Mouse (Mus musculus) stomach, postnatal 0 days (tissue): ENCODE results near the gene Ston2. TPM values are rescaled to one million over a fixed set of nuclear protein-coding genes. Genes with fewer than 3 reads are reported as not detected.

ENCODE experiments used
- ATAC-seq: fragments of 200-750 bp; cut with Nextera tagmentation; 2 replicates; pipeline ENCODE4 v1.8.0; 2017; ENCODE audit not compliant: low FRiP score, low TSS enrichment
- DNase-seq: peaks from one replicate; pipeline ENCODE4 v3.0.0-alpha.2; 2016; ENCODE audit warnings: low spot score
- H3K27ac ChIP-seq: fragments of 300-500 bp; sonication (generic); replicated peaks from 2 replicates; pipeline ENCODE4 v1.5.1; 2014; ENCODE audit warnings: mild to moderate bottlenecking, control low read depth
- H3K27me3 ChIP-seq: fragments of 300-500 bp; sonication (generic); 2 replicates; pipeline ENCODE4 v1.6.1; 2014; ENCODE audit warnings: low read length; ENCODE audit not compliant: control insufficient read depth, insufficient read depth
- H3K36me3 ChIP-seq: fragments of 300-500 bp; sonication (generic); 2 replicates; pipeline ENCODE4 v1.6.1; 2014; ENCODE audit warnings: low read length, mixed read lengths; ENCODE audit not compliant: control insufficient read depth, insufficient read depth
- H3K4me1 ChIP-seq: fragments of 300-500 bp; sonication (generic); replicated peaks from 2 replicates; pipeline ENCODE4 v1.6.1; 2014; ENCODE audit warnings: antibody characterized with exemption; ENCODE audit not compliant: control insufficient read depth, insufficient read depth
- H3K4me2 ChIP-seq: fragments of 300-500 bp; sonication (generic); replicated peaks from 2 replicates; pipeline ENCODE4 v1.6.1; 2014; ENCODE audit warnings: low read depth, mild to moderate bottlenecking, control low read depth, moderate library complexity
- H3K4me3 ChIP-seq: fragments of 300-500 bp; sonication (generic); 2 replicates; pipeline ENCODE4 v1.5.1; 2014; ENCODE audit warnings: low read depth, low read length, control low read depth
- H3K9ac ChIP-seq: fragments of 300-500 bp; sonication (generic); 2 replicates; pipeline ENCODE4 v1.6.1; 2014; ENCODE audit warnings: mild to moderate bottlenecking, low read length, control low read depth, mixed read lengths
- H3K9me3 ChIP-seq: fragments of 300-500 bp; sonication (generic); 2 replicates; pipeline ENCODE4 v1.6.1; 2016; ENCODE audit warnings: low read length; ENCODE audit not compliant: control insufficient read depth
- CTCF ChIP-seq: IDR thresholded peaks from 2 replicates; pipeline ENCODE4 v1.5.1; 2016; ENCODE audit warnings: antibody characterized with exemption, low read depth, mild to moderate bottlenecking, moderate library complexity
- EP300 ChIP-seq: optimal IDR thresholded peaks from 2 replicates; pipeline ENCODE3; 2016; ENCODE audit warnings: antibody characterized with exemption
- WGBS: fragments of 180-500 bp; shearing (Covaris S2); extraction: QIAGEN DNeasy Blood & Tissue Kit; methylation state at CpG from one replicate; pipeline ENCODE4 v1.1.7; 2014; 5-methylcytosine and 5-hydroxymethylcytosine counted together
- polyA plus RNA-seq: library from polyadenylated mRNA; unstranded; fragments of >200 nt; fragmentation: Nextera tagmentation; extraction: Ambion mirVana; gene quantifications from 2 replicates; pipeline ENCODE4 v1.2.1, GENCODE M21; 2015

Ston2 gene
- polyA plus RNA-seq, 1 experiment from 2014 or later: 5.5 TPM

GRCm38 (mm10) chr12:91774811-91775284, 13.3 kb downstream of the Ston2 start:
- no peaks in the 10 kb centered on the region for H3K4me1 ChIP-seq
- no peaks in the 10 kb centered on the region for H3K36me3 ChIP-seq
- TF ChIP-seq CTCF (peak; percentile 31; the same call in 1 of the 2 replicates), EP300 (no peak)
- DNase-seq (no peak), ATAC-seq (peak; percentile 41; the same call in 1 of the 2 replicates)
- no peaks in the 10 kb centered on the region for H3K9me3 ChIP-seq
- H3K27ac ChIP-seq: no peak overlapping the region
- H3K27me3 ChIP-seq: no peaks in the 10 kb centered on the region
- no peak overlapping the region for H3K4me2 ChIP-seq
- 20% methylated on average over 8 of the region's 8 CpGs for WGBS
- no peak overlapping the region for H3K4me3 ChIP-seq
- no peak overlapping the region for H3K9ac ChIP-seq

- Histone ChIP-seq H3K27me3 (no peaks in the 10 kb centered on the region), H3K36me3 (no peaks in the 10 kb centered on the region), H3K9ac (no peak overlapping the region), H3K4me3 (no peak overlapping the region), H3K4me2 (no peak overlapping the region), H3K9me3 (no peaks in the 10 kb centered on the region), H3K27ac (no peak overlapping the region), H3K4me1 (no peaks in the 10 kb centered on the region)
- no peak for ATAC-seq
- 63% methylated on average over 2 of the region's 2 CpGs for WGBS
- no peak for DNase-seq
- no peak for TF ChIP-seq EP300
- TF ChIP-seq CTCF: no peak
Measured at GRCm38 (mm10) chr12:91768871-91769270, 19.3 kb downstream of the Ston2 start.

- Histone ChIP-seq H3K4me2 (no peak overlapping the region), H3K27me3 (no peaks in the 10 kb centered on the region), H3K4me1 (no peaks in the 10 kb centered on the region), H3K27ac (no peak overlapping the region), H3K9ac (no peak overlapping the region), H3K36me3 (no peaks in the 10 kb centered on the region), H3K4me3 (no peak overlapping the region), H3K9me3 (no peaks in the 10 kb centered on the region)
- no peak for ATAC-seq
- DNase-seq: no peak
- WGBS: 62% methylated on average over 6 of the region's 6 CpGs
- TF ChIP-seq CTCF (no peak), EP300 (no peak)
Measured at GRCm38 (mm10) chr12:91768176-91768575, 20.0 kb downstream of the Ston2 start.

GRCm38 (mm10) chr12:91766338-91767107, 21.7 kb downstream of the Ston2 start:
- Histone ChIP-seq H3K27me3 (no peaks in the 10 kb centered on the region), H3K4me3 (no peak overlapping the region), H3K36me3 (no peaks in the 10 kb centered on the region), H3K4me2 (peak overlapping the region; percentile 14; the same call in 1 of the 2 replicates), H3K27ac (no peak overlapping the region), H3K4me1 (no peaks in the 10 kb centered on the region), H3K9me3 (no peaks in the 10 kb centered on the region), H3K9ac (no peak overlapping the region)
- WGBS: 63% methylated on average over 14 of the region's 14 CpGs
- 0 out of 2 replicates have a peak, but pooled peaks have one; percentile 25 for ATAC-seq
- DNase-seq: no peak
- TF ChIP-seq EP300: no peak
- no peak for TF ChIP-seq CTCF

- Histone ChIP-seq H3K4me1 (no peaks in the 10 kb centered on the region), H3K36me3 (no peaks in the 10 kb centered on the region), H3K27ac (no peak overlapping the region), H3K9me3 (no peaks in the 10 kb centered on the region), H3K4me2 (0 out of 2 replicates have a peak overlapping the region, but pooled peaks have one; percentile 14), H3K9ac (no peak overlapping the region), H3K4me3 (no peak overlapping the region), H3K27me3 (no peaks in the 10 kb centered on the region)
- WGBS: 61% methylated on average over 13 of the region's 13 CpGs
- TF ChIP-seq CTCF: no peak
- TF ChIP-seq EP300: no peak
- ATAC-seq: no peak
- DNase-seq: no peak
Measured at GRCm38 (mm10) chr12:91765504-91765903, 22.7 kb downstream of the Ston2 start.

GRCm38 (mm10) chr12:91765054-91765453, 23.1 kb downstream of the Ston2 start:
- Histone ChIP-seq H3K9me3 (no peaks in the 10 kb centered on the region), H3K27ac (no peak overlapping the region), H3K4me3 (no peak overlapping the region), H3K27me3 (no peaks in the 10 kb centered on the region), H3K36me3 (no peaks in the 10 kb centered on the region), H3K4me2 (no peak overlapping the region), H3K4me1 (no peaks in the 10 kb centered on the region), H3K9ac (no peak overlapping the region)
- WGBS: 18% methylated on average over 2 of the region's 2 CpGs
- ATAC-seq (no peak), DNase-seq (no peak)
- TF ChIP-seq CTCF (no peak), EP300 (no peak)
